Mouse (Mus musculus) left cerebral cortex, postnatal 4 days (tissue): Measurements from ENCODE around the gene Birc3. TPM values are rescaled to one million over a fixed set of nuclear protein-coding genes. Genes with fewer than 3 reads are reported as not detected.
"Not testable (repeated sequence)": the region's sequence is repeated elsewhere in the genome, so short reads cannot be mapped to it uniquely, and the experiment has no call there.

Experiments used
- DNase-seq: peaks from one replicate; pipeline ENCODE4 v3.0.0-alpha.2; 2022
- intact Hi-C: fragments of 180-260 bp; cut with DNase I; formaldehyde crosslinking; loops from one replicate; pipeline ENCODE4 v1.15.1; 2025
- total RNA-seq, 2 experiments: library from RNA; stranded (reverse); gene quantifications; 2 replicates each; pipeline ENCODE4 v1.2.3; 2021

Birc3 gene
- total RNA-seq, result 1 to 10 TPM; 1.8 to 3.4 TPM

DNA sequence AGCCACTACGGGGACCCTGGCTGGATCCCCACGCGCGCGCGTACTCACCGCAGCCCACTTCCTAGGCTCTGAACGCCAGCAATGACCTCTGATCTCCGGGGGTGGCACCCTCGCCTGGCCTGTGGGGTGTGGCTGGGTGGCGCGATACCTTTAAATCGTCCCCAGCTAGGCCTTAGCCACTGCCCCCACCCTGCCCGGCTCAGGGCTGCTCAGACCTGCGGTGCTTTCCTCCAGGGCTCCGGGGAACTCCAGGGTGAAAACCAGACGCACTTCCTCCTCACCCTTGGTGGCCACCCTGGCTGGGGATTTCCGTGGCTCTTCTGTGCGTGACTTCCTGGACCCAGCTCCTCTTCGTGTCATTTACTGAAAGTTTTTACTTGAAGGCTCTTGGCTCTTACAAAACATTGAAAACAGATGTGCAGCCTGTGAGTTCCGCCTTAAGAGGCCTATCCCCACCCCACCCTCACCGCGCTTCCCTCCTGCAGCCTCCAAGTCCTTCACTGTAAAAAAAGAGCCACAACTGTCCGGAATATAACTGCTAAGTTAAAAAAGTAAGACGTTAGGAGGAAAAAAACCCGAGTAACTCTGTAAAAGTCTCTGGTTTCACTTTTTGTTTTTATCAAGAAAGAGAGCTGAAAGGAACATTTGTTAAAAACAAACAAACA lies at the start of gene Birc3:
TSS of gene Birc3 (minus strand) at position 412 of the 665 bp plus-strand sequence.
- peak; percentile 3 for DNase-seq
- intact Hi-C loops, result no loop called here

GRCm38 (mm10) chr9:7914925-7915324 lies 41.9 kb upstream of the Birc3 start:
- intact Hi-C loops, result no loop called here
- no peak for DNase-seq

DNA sequence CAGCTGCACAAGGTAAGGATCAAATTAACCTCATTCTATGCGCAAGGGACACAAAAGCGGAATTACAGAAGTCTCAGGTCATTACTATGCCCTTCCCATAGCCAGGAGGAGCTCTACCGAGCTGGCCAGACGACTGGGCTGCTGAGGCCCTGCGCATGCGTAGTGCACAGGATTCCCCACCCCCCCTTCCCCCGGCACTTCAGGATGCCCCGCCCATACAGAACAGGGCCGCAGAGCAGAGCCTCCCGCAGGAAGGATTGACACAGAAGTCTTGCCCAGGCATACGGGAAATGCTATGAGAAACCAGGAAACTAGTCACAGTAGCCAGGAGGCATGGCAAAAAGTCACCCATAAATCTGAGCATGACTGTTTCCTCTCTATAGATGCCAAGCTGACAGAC lies 41.5 kb upstream of the Birc3 start:
- intact Hi-C loops, result no loop called here
- peak; percentile 60 for DNase-seq

GRCm38 (mm10) chr9:7913953-7914352 lies 41.0 kb upstream of the Birc3 start:
- no peak for DNase-seq
- intact Hi-C loops, result no loop called here

DNA sequence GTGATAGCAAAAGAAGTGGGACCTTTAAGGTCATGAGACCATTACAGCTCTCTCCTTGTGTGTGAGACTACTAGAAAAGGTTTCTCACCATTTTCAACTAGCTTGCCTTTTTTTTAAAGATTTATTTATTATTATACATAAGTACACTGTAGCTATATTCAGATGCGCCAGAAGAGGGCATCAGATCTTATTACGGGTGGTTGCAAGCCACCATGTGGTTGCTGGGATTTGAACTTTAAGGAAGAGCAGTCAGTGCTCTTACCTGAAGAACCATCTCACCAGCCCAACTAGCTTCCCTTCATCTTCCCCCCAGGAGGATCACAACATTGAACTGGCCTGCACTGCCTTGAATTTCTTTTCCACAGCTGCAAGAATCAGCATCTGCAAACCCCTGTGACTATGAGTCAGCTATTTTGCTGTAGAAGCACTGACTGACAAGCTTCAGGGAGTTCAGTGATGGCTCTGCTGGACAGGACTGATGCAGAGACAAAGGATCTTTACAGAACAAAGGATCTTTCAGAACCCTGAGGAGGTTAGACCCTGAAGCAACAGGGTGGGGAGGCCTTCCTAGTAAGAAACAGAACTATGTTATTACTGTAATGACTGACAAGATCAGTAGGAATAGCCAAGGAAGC lies 34.5 kb upstream of the Birc3 start:
- intact Hi-C loops, result no loop called here
- DNase-seq, result no peak

GRCm38 (mm10) chr9:7906564-7906963 lies 33.6 kb upstream of the Birc3 start:
- intact Hi-C loops, result no loop called here

GRCm38 (mm10) chr9:7903825-7904224 lies 30.8 kb upstream of the Birc3 start:
- intact Hi-C loops, result no loop called here
- DNase-seq, result no peak

More at GRCm38 (mm10) chr9:7906564-7906963, 33.6 kb upstream of the Birc3 start:
- DNase-seq, result no peak

- DNase-seq, result no peak
- intact Hi-C loops, result no loop called here
These were observed 30.3 kb upstream of the Birc3 start for GRCm38 (mm10) chr9:7903262-7903661.

DNA sequence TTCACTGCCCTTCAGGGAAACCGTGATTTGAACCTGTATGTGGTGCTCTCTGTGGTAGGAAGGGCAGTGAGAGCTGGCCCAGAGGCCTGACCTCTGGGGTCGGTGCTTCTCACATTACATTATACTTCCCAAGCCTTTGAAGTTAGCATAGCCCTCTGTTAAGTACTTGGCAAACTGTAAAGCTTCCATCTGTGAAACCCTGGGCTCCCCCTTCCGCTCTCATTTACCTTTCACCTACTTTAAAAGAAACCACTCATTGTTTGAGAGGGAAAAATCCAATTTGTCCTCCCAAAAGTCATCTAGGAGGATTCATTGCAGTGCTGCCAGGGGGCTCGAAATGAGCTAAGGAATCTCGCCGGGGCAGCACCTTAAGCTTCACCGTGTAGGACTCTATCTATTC lies 29.3 kb upstream of the Birc3 start:
- DNase-seq, result no peak
- intact Hi-C loops, result no loop called here

DNA sequence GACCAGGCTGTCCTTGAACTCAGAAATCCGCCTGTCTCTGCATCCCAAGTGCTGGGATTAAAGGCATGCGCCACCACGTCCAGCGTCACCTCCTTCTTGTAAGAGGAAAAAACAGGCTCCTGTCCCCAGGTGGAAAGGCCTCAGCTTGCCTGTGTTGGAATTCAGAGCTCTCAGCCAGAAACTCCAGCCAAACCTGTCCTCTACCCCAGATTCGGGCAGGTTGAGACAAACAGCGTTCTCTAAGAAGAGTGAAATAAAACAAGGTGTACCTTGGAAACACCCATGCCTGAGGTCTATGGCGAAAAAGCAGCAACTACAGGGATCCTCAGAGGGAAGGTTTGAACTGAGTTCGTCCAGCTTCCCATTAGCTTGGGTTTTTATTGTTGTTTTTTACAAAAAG lies 28.0 kb upstream of the Birc3 start:
- no peak for DNase-seq
- intact Hi-C loops, result no loop called here

DNA sequence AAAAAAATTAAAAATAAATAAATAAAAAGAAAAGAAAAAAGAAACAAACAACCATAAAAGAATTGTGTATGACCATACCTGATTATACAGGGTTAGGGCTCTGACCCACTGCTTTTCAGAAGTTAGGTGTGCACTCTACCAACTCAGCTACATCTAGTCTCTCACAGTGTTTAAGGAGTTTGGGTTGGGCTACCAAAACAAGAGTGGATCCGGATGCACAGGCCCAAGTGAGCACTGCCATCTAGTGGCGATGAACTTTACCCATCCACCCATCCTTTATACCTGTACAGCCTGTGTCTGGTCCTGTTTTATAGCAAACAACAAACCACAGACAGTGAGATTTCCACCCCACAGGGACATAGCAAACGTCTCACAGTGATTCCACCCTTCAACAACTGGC lies 24.5 kb upstream of the Birc3 start:
- peak; percentile 58 for DNase-seq
- intact Hi-C loops, result loop anchor here (1.0 to 10.0 kb wide), 2 partner anchors 183 to 293 kb away; no protein-coding TSS in a partner anchor

DNA sequence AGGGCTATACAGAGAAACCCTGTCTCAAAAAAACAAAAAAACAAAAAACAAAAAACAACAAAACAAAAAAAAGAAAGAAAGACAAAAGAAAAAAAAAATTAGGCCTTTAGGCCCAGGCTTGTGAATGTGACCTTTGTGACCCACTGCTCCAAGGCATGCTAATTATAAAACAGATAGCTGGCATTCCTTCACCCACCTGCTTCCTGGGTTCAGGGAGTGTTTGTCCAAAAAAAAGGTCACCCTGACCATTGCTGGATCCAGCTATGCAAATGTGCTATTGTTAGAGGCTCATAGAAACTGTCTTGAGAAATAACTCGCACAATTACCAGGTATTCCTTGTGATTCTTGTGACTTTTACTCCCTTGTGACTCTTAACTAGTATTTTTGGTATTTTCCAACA lies 18.8 kb upstream of the Birc3 start:
- DNase-seq, result not testable (repeated sequence)
- intact Hi-C loops, result loop anchor here (10.0 kb wide), 1 partner anchor 287 kb away; no protein-coding TSS in a partner anchor

DNA sequence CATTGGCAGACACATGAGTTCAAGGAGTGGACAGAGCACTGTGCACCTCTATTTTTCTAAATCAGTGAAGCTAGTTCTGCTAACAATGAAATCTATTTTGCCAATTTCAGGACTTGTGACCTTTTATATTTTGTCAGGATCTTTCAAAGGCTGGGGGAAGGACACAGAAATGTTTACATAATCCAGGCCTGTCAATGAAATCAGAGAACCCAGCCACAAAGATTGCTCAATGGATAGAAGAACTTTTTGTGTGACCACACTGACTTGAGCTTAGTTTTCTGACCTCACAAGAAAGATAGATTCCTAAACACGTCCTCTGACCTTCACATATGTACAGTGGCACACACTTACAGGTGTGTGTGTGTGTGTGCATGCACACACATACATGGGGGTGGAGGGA lies 18.2 kb upstream of the Birc3 start:
- no peak for DNase-seq
- intact Hi-C loops, result loop anchor here (10.0 kb wide), 1 partner anchor 286 kb away; no protein-coding TSS in a partner anchor

DNA sequence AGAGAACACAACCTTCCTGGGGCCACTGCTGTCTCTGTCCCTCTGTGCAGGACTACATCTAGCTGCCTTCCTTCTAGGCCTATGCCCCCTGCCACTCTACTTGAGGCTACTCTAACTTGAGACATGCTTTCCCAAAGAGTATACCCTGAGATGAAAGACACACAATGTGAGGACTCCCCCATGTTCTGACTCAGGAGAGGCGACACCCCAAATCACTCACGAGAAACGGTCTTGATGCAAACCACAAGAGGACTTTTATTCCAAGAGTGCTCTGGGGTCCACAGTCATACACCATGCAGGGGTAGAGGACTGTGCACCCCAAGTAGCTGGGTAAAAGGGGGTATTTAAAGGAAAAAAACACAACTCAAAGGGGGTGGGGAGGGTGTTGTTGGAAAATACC lies 11.4 kb upstream of the Birc3 start:
- intact Hi-C loops, result no loop called here

GRCm38 (mm10) chr9:7882304-7882865 lies 9.4 kb upstream of the Birc3 start:
- intact Hi-C loops, result no loop called here
- no peak for DNase-seq

More for the DNA sequence above, 11.4 kb upstream of the Birc3 start:
- DNase-seq, result no peak

- intact Hi-C loops, result no loop called here
- no peak for DNase-seq
These were observed 675 bp upstream of the Birc3 start for GRCm38 (mm10) chr9:7873511-7874211.

GRCm38 (mm10) chr9:7872044-7872774 lies 777 bp downstream of the Birc3 start:
- DNase-seq, result no peak
- intact Hi-C loops, result no loop called here

GRCm38 (mm10) chr9:7871316-7872043 lies 1.5 kb downstream of the Birc3 start:
- DNase-seq, result no peak
- intact Hi-C loops, result no loop called here

DNA sequence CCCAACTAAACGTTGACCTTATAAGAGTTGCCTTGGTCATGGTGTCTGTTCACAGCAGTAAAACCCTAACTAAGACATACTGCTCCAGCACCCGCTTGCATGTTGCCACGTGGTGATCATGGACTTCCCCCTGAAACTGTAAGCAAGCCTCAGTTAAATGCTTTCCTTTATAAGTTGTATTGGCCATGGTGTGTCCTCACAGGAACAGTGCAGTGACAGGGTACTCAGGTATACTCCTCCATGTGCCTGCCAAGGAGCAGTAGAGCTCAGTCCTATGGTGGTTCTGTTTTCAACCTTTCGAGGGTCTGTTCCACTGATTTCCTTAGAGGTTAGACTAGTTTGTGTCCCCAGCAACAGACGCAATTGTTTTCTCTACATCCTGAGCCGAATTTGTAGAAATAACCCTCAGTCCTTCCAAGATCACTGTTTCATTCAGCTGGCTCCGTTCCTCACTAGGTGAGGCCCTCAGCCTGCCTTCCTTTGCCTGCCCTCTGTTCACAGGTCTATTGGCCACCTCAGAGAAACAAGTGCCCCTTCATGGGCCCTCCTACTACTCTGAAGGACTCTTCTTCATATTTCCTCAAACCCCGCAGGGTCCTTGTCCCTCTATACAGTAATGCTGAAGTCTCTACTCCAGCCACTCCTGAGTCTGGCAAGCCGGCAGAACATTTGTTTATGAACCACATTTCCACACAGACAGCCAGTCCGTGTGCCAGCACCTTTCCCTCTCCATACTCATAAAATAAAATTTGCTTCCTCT lies 2.2 kb downstream of the Birc3 start:
- intact Hi-C loops, result no loop called here
- DNase-seq, result no peak
